Mouse (Mus musculus) bone marrow macrophage, adult 2 months (primary cell): ENCODE data around the gene Crybb1.

Experiments used
- CTCF ChIP-seq: IDR thresholded peaks from 2 replicates; pipeline ENCODE4 v1.5.1; 2012; ENCODE audit warnings: low read depth, mild to moderate bottlenecking, low read length, moderate library complexity
- POLR2A ChIP-seq: IDR thresholded peaks from 2 replicates; pipeline ENCODE4 v1.6.1; 2012; ENCODE audit warnings: mild to moderate bottlenecking, low read depth, low read length, borderline replicate concordance

DNA sequence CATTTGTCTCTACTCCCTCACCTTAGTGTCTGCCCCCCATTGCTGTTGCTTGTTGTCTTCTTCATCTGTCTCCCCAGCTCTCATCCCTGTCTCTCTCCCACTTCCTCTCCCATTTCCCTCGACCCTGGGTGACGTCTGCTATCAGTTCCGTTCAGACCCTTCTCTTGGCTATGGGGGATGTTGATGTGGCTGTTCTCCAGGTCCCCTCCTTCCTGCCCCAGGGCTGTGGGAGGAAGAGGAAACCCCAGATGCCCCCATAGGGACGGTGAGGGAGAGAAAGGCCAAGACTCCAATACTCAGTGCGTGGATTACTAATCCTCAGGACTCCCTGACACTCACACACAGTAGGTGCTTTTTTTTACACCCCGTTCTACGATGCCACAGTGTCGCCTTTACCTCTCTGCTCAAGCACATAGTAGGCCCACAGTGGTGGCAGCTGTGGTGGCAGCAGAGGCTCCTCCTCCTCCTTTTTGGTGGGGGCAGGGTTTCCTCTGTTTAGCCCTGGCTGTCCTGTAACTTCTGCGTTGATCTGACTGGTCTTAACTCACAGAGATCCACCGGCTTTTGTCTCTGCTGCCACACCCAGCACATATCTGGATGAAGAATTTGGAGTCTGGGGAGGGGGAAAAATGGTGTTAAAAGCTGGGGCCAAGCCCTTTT is 28.1 kb downstream of the Crybb1 start:
- no peak for TF ChIP-seq CTCF
- TF ChIP-seq POLR2A, result no peak
